16 mouse cellular contexts compared by ENCODE assay signal in genomic region chr8:75046303-75046702, GRCm38 (mm10). TPM values are rescaled to one million over a fixed set of nuclear protein-coding genes. Genes with fewer than 3 reads are reported as not detected.
DNase-seq lines count a peak whose midpoint lies in the region; ATAC-seq lines count a peak whose summit lies in the region.
"Had no signal": no experiment of that assay in that cellular context is flagged by ENCODE, and none has a peak within 500 bp of the region (broad histone marks: within the 10 kb centered on the region; RNA-seq: fewer than 3 reads in every experiment).

No protein-coding gene starts in this region.

- 67% methylated on average over 1 of the region's 1 CpGs for WGBS in heart, embryonic 15.5 days
- WGBS in hindbrain, embryonic 14.5 days: 91% methylated on average over 1 of the region's 1 CpGs

- H3K4me2 ChIP-seq in heart, embryonic 15.5 days: no peak overlapping the region
- no peak overlapping the region for H3K4me2 ChIP-seq in hindbrain, embryonic 14.5 days (replicated peaks)
- H3K4me2 ChIP-seq: embryonic facial prominence, embryonic 15.5 days; liver, embryonic 15.5 days; neural tube, embryonic 12.5 days had no signal

- H3K4me3 ChIP-seq in heart, embryonic 15.5 days: no peak overlapping the region
- no peak overlapping the region for H3K4me3 ChIP-seq in hindbrain, embryonic 14.5 days (replicated peaks; ENCODE audit: low read length)
- H3K4me3 ChIP-seq: embryonic facial prominence, embryonic 15.5 days; forebrain, embryonic 10.5 days; hindbrain, embryonic 10.5 days; liver, embryonic 15.5 days; neural tube, embryonic 12.5 days had no signal

- H3K4me1 ChIP-seq in heart, embryonic 15.5 days (replicated peaks): peaks cover 18% of the 10 kb centered on the region
- H3K4me1 ChIP-seq in hindbrain, embryonic 14.5 days (replicated peaks; ENCODE audit: control insufficient read depth, insufficient read depth, low read length): no peaks in the 10 kb centered on the region
- H3K4me1 ChIP-seq: embryonic facial prominence, embryonic 15.5 days; forebrain, embryonic 10.5 days; hindbrain, embryonic 10.5 days; liver, embryonic 15.5 days; neural tube, embryonic 12.5 days had no signal

- no peaks in the 10 kb centered on the region for H3K9me3 ChIP-seq in heart, embryonic 15.5 days (replicated peaks)
- no peaks in the 10 kb centered on the region for H3K9me3 ChIP-seq in hindbrain, embryonic 14.5 days (ENCODE audit: control insufficient read depth, low read length)
- H3K9me3 ChIP-seq: embryonic facial prominence, embryonic 15.5 days; forebrain, embryonic 10.5 days; hindbrain, embryonic 10.5 days; liver, embryonic 15.5 days; neural tube, embryonic 12.5 days had no signal

- peak overlapping the region; percentile 52 for H3K27ac ChIP-seq in heart, embryonic 15.5 days
- no peak overlapping the region for H3K27ac ChIP-seq in hindbrain, embryonic 14.5 days
- H3K27ac ChIP-seq: embryonic facial prominence, embryonic 15.5 days; forebrain, embryonic 10.5 days; hindbrain, embryonic 10.5 days; liver, embryonic 15.5 days; neural tube, embryonic 12.5 days had no signal

- peak; percentile 47; the same call in 1 of the 2 replicates for ATAC-seq in heart, embryonic 15.5 days (replicated peaks; ENCODE audit: insufficient number of reproducible peaks, insufficient read depth, low FRiP score, low read depth)
- ATAC-seq in hindbrain, embryonic 14.5 days (ENCODE audit: low FRiP score): no peak
- ATAC-seq: lung, postnatal 0 days had no signal

- H3K9ac ChIP-seq in heart, embryonic 15.5 days: no peak overlapping the region
- H3K9ac ChIP-seq in hindbrain, embryonic 14.5 days: no peak overlapping the region
- H3K9ac ChIP-seq: embryonic facial prominence, embryonic 15.5 days; liver, embryonic 15.5 days; neural tube, embryonic 12.5 days had no signal

- no peaks in the 10 kb centered on the region for H3K36me3 ChIP-seq in heart, embryonic 15.5 days
- no peaks in the 10 kb centered on the region for H3K36me3 ChIP-seq in hindbrain, embryonic 14.5 days (replicated peaks; ENCODE audit: control insufficient read depth, insufficient read depth)
- H3K36me3 ChIP-seq: embryonic facial prominence, embryonic 15.5 days; forebrain, embryonic 10.5 days; liver, embryonic 15.5 days; neural tube, embryonic 12.5 days had no signal

- DNase-seq in gastrocnemius, postnatal 25 days: peak; percentile 36
- DNase-seq in gastrocnemius, postnatal 10 days: no peak
- peak; percentile 45 for DNase-seq in brain, adult 2 months (ENCODE audit: low read depth, low spot score)
- DNase-seq in cerebellum, adult 8-10 months: peak; percentile 30
- no peak for DNase-seq in hindbrain, embryonic 14.5 days (ENCODE audit: low spot score)
- DNase-seq in Muller cell, postnatal 12 days (ENCODE audit: inconsistent ontology term): no peak
- DNase-seq: adrenal gland, postnatal 14 days; gastrocnemius, postnatal 36 days; thymus, postnatal 25 days had no signal

- H3K27me3 ChIP-seq in heart, embryonic 15.5 days: no peaks in the 10 kb centered on the region
- H3K27me3 ChIP-seq in hindbrain, embryonic 14.5 days (ENCODE audit: control insufficient read depth, insufficient read depth, low read length): no peaks in the 10 kb centered on the region
- H3K27me3 ChIP-seq: embryonic facial prominence, embryonic 15.5 days; liver, embryonic 15.5 days; neural tube, embryonic 12.5 days had no signal

RNA-seq across cellular contexts. Expression of gene Tom1, which starts 12.8 kb away (rescaled TPM):
- total RNA-seq in gastrocnemius, postnatal 25 days (2021): 10 to 100 TPM; 38.6 to 47.8 TPM
- total RNA-seq in gastrocnemius, postnatal 10 days (2021): 10 to 100 TPM; 43.2 to 47.1 TPM
- polyA plus RNA-seq in heart, embryonic 15.5 days (2015; fragmentation: Nextera tagmentation; extraction: Ambion mirVana): 41.3 and 46.9 TPM in 2 replicates
- polyA plus RNA-seq in hindbrain, embryonic 14.5 days (2014; fragmentation: Nextera tagmentation; extraction: Ambion mirVana): 33.3 and 36.8 TPM in 2 replicates

RNA-seq across cellular contexts. Expression of gene Hmox1, which starts 47.1 kb away (rescaled TPM):
- 1 to 10 TPM; 4.0 to 7.4 TPM for total RNA-seq in gastrocnemius, postnatal 25 days (2021)
- total RNA-seq in gastrocnemius, postnatal 10 days (2021): 10 to 100 TPM; 14.8 to 24.3 TPM
- 16.3 and 23.6 TPM in 2 replicates for polyA plus RNA-seq in heart, embryonic 15.5 days (2015; fragmentation: Nextera tagmentation; extraction: Ambion mirVana)
- polyA plus RNA-seq in hindbrain, embryonic 14.5 days (2014; fragmentation: Nextera tagmentation; extraction: Ambion mirVana): 10.2 and 10.5 TPM in 2 replicates

RNA-seq across cellular contexts. Expression of gene Hmgxb4, which starts 53.1 kb away (rescaled TPM):
- 1 to 10 TPM; 7.2 to 8.6 TPM for total RNA-seq in gastrocnemius, postnatal 25 days (2021)
- total RNA-seq in gastrocnemius, postnatal 10 days (2021): 10 to 100 TPM; 11.8 to 17.3 TPM
- polyA plus RNA-seq in heart, embryonic 15.5 days (2015; fragmentation: Nextera tagmentation; extraction: Ambion mirVana): 18.2 and 18.3 TPM in 2 replicates
- 41.0 and 43.5 TPM in 2 replicates for polyA plus RNA-seq in hindbrain, embryonic 14.5 days (2014; fragmentation: Nextera tagmentation; extraction: Ambion mirVana)

Comparison
In these comparisons a context has a peak if more than half of its experiments do, and no peak if none do; other contexts are left out.
1. DNase-seq: peak in gastrocnemius, postnatal 25 days (single experiment), brain, adult 2 months (single experiment) and cerebellum, adult 8-10 months (single experiment); none in gastrocnemius, postnatal 10 days (single experiment), hindbrain, embryonic 14.5 days (single experiment) and Muller cell, postnatal 12 days (single experiment).